Mouse (Mus musculus) heart, postnatal 36 days (tissue): Measurements from ENCODE around the gene Pacrg. TPM values are rescaled to one million over a fixed set of nuclear protein-coding genes. Genes with fewer than 3 reads are reported as not detected.

Experiments used
- DNase-seq, 2 experiments: peaks; one replicate each; pipeline ENCODE4 v3.0.0; 2021 to 2022
- intact Hi-C: fragments of 180-260 bp; cut with DNase I; formaldehyde crosslinking; loops from one replicate; pipeline ENCODE4 v1.15.1; 2025
- total RNA-seq, 2 experiments: library from RNA; stranded (reverse); gene quantifications; 2 replicates each; pipeline ENCODE4 v1.2.3; 2021

Pacrg gene
- total RNA-seq, 2 experiments from 2014 or later, result 0.87 to 1.6 TPM

DNA sequence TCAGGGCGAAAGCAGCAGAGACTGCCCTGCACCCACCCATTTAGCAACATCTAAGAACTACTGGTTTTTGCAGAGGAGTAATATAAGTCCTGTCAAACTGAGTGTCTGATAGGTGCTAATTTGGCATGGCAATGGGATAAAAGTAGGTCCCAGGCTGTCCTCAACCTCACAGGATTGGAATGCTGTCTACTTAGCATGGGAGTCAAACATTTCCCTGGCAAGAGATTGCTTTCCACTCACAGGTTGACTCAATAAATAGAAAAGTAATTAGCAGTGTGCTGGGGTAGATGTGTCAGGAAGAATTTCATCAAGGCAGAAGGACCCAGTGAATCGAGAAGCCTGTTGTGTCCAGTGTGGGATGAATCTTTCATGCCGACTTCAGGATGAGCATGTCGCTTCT, 479.4 kb downstream of the Pacrg start:
- intact Hi-C loops, result no loop called here
- DNase-seq, result no peak

DNA sequence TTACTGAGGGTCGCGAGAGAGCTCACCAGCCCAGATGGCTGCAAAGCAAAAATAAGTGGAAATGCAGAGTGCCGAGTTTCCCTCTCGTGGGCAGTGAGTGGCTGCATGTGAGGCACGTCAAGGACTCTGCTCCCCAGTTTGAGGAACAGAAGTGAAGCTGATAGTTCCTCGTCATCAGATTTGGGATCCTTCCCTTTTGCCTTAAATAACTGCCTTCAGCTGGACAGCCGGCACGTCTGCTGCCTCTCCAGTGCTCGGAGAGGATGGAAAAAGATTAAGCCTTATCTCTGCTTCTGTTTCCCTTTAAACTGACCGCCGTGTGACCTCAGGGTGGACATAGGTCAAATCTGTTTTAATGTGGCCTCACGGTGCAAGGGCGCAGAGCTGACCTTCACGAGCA, 480.6 kb downstream of the Pacrg start:
- DNase-seq, result peak; percentile 24 to 43
- intact Hi-C loops, result loop anchor here (2.0 kb wide), 1 partner anchor 31 kb away; no protein-coding TSS in a partner anchor

GRCm38 (mm10) chr17:10357348-10357747, 482.8 kb downstream of the Pacrg start:
- intact Hi-C loops, result no loop called here
- DNase-seq, result no peak

GRCm38 (mm10) chr17:10356294-10356693, 483.8 kb downstream of the Pacrg start:
- intact Hi-C loops, result no loop called here
- DNase-seq, result no peak

DNA sequence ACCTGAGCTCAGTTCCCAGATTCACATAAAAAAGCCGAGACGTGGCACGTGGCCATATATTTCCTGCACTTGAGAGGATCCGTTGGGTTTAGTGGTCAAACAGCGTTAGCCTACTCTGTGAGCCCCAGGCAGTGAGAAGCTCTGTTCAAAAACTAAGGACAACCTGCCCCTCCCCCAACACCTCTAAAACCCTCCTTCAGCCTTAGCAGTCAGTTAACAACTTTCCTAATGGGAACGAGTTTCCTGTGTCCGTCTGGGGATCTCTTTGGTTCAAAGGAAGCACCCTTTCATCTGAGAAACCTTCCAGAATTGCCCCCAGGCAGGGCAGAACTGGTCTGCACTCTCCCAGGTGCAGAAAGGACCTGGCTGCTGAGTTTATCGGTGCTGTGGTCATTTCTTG, 484.4 kb downstream of the Pacrg start:
- intact Hi-C loops, result no loop called here
- no peak for DNase-seq

Other genes starting within 250 kb of the Pacrg start
- 10 to 100 TPM; 10.6 to 10.8 TPM for gene Prkn, start 73 bp upstream of the Pacrg start, total RNA-seq